Mouse (Mus musculus) G1E (cell line): ENCODE measurements at regions not wholly inside any gene's neighbourhood (a gene's known extent, or its start where the extent isn't known, plus 50 kb on each side); places are given as distances from the start of the nearest gene placed in this dataset.

ENCODE experiments used
- CTCF ChIP-seq: IDR thresholded peaks from 2 replicates; pipeline ENCODE4 v1.5.1; 2012; ENCODE audit warnings: low read depth, low read length, inconsistent platforms, mixed read lengths
- GATA1 ChIP-seq: IDR thresholded peaks from 2 replicates; pipeline ENCODE4 v1.6.1; 2012; ENCODE audit warnings: borderline replicate concordance, low read length, inconsistent platforms, mixed read lengths
- TAL1 ChIP-seq: conservative IDR thresholded peaks from 2 replicates; pipeline ENCODE4 v1.6.1; 2012; ENCODE audit warnings: low read depth, low read length, inconsistent platforms, mixed read lengths

DNA sequence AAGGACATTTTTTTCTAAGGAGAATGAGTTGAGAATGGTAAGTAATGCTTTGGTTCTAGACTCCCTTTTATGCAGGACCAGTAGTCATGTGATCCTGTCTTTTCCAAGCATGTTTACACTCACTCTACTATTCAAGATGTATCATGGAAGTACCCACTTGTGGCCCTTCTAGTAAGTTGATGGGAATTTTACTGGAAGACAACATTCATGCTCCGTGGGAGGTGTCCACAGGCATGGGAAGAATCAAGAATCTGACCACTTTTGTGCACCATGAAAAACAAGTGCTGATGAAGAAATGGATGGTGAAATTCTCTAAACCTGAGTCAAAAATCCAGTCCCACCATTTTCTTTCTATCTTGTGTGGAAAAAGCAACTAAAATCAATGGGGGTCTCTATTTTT lies 399.1 kb upstream of the Pappa start:
- no peak for TF ChIP-seq CTCF
- no peak for TF ChIP-seq GATA1
- no peak for TF ChIP-seq TAL1
